Mouse (Mus musculus): ENCODE results near the gene Trpv6. TPM values are rescaled to one million over a fixed set of nuclear protein-coding genes. Genes with fewer than 3 reads are reported as not detected.

Trpv6 gene
- polyA plus RNA-seq (2015; fragmentation: Nextera tagmentation; extraction: Ambion mirVana), result 0.40 and 0.51 TPM in 2 replicates

DNA sequence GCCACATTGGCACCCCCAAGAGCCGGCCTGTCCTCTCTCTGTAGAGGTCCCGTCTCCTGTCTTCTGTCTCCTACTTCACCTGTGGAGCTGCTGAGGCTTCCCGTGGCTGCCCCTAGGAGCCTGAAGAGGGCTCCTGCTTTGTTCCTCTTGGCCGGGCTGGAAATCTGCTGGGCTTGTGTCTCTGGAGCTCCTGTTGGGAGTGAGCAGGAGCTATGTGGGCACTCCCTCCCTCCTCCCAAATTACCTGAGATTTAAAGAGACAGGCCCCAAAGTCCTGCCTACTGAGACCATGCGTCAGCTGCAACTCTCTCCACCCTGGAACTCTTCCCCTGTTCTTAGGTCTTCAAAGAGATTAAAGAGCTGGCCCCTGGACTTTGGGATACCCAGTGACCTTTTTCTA, at the start of gene Trpv6:
Gene Trpv6, minus strand, starts transcription at position 228 of the 400 bp plus-strand sequence.
- Histone ChIP-seq H3K9ac (no peak within 1 kb of the TSS), H3K27me3 (replicated peaks) (no peaks in the 10 kb centered on the region), H3K27ac (no peak within 1 kb of the TSS), H3K9me3 (no peaks in the 10 kb centered on the region), H3K4me3 (replicated peaks) (no peak within 1 kb of the TSS), H3K36me3 (no peaks in the 10 kb centered on the region), H3K4me2 (replicated peaks) (peak within 1 kb of the TSS; percentile 17; the same call in 1 of the 2 replicates), H3K4me1 (replicated peaks) (no peaks in the 10 kb centered on the region)
- ATAC-seq, result peak; percentile 37; the same call in 1 of the 2 replicates
- WGBS, result 17% methylated on average over 5 of the region's 5 CpGs

- no peak overlapping the region for H3K27ac ChIP-seq
- no peaks in the 10 kb centered on the region for H3K36me3 ChIP-seq
- H3K27me3 ChIP-seq (replicated peaks), result no peaks in the 10 kb centered on the region
- H3K9ac ChIP-seq, result no peak overlapping the region
- H3K4me1 ChIP-seq (replicated peaks), result no peaks in the 10 kb centered on the region
- H3K9me3 ChIP-seq, result no peaks in the 10 kb centered on the region
- no peak overlapping the region for H3K4me2 ChIP-seq (replicated peaks)
- no peak for ATAC-seq
- no peak overlapping the region for H3K4me3 ChIP-seq (replicated peaks)
- WGBS, result 72% methylated on average over 3 of the region's 3 CpGs
Observed at GRCm38 (mm10) chr6:41685596-41685995, 49.4 kb upstream of the Trpv6 start.

GRCm38 (mm10) chr6:41684911-41685310, 48.7 kb upstream of the Trpv6 start:
- no peak for ATAC-seq
- Histone ChIP-seq H3K4me2 (replicated peaks) (no peak overlapping the region), H3K36me3 (no peaks in the 10 kb centered on the region), H3K4me3 (replicated peaks) (no peak overlapping the region), H3K9me3 (no peaks in the 10 kb centered on the region), H3K27me3 (replicated peaks) (no peaks in the 10 kb centered on the region), H3K27ac (no peak overlapping the region), H3K9ac (no peak overlapping the region), H3K4me1 (replicated peaks) (no peaks in the 10 kb centered on the region)
- WGBS, result 75% methylated on average over 5 of the region's 5 CpGs

- no peak within 1 kb of the TSS for H3K9ac ChIP-seq
- H3K4me3 ChIP-seq (replicated peaks), result no peak within 1 kb of the TSS
- H3K4me1 ChIP-seq (replicated peaks), result no peaks in the 10 kb centered on the region
- H3K27ac ChIP-seq, result no peak within 1 kb of the TSS
- H3K4me2 ChIP-seq (replicated peaks), result no peak within 1 kb of the TSS
- no peak for ATAC-seq
- no peaks in the 10 kb centered on the region for H3K9me3 ChIP-seq
- 85% methylated on average over 2 of the region's 2 CpGs for WGBS
- no peaks in the 10 kb centered on the region for H3K27me3 ChIP-seq (replicated peaks)
- H3K36me3 ChIP-seq, result no peaks in the 10 kb centered on the region
Observed at GRCm38 (mm10) chr6:41684131-41684530, 47.9 kb upstream of the Trpv6 start, which contains the start of gene Llcfc1. Llcfc1 (plus strand) TSS chr6:41684431.

GRCm38 (mm10) chr6:41681656-41682055, 45.5 kb upstream of the Trpv6 start:
- Histone ChIP-seq H3K27me3 (replicated peaks) (no peaks in the 10 kb centered on the region), H3K4me2 (replicated peaks) (no peak overlapping the region), H3K27ac (no peak overlapping the region), H3K9me3 (no peaks in the 10 kb centered on the region), H3K4me3 (replicated peaks) (no peak overlapping the region), H3K9ac (no peak overlapping the region), H3K36me3 (no peaks in the 10 kb centered on the region), H3K4me1 (replicated peaks) (no peaks in the 10 kb centered on the region)
- no peak for ATAC-seq
- 70% methylated on average over 5 of the region's 5 CpGs for WGBS

GRCm38 (mm10) chr6:41680669-41681068, 44.5 kb upstream of the Trpv6 start, which contains the start of gene Trpv5:
Trpv5 (minus strand) TSS chr6:41680769.
- H3K4me3 ChIP-seq (replicated peaks), result no peak within 1 kb of the TSS
- no peaks in the 10 kb centered on the region for H3K27me3 ChIP-seq (replicated peaks)
- 76% methylated on average over 1 of the region's 1 CpGs for WGBS
- H3K4me2 ChIP-seq (replicated peaks), result no peak within 1 kb of the TSS
- H3K27ac ChIP-seq, result no peak within 1 kb of the TSS
- no peak for ATAC-seq
- H3K36me3 ChIP-seq, result no peaks in the 10 kb centered on the region
- H3K9ac ChIP-seq, result no peak within 1 kb of the TSS
- no peaks in the 10 kb centered on the region for H3K9me3 ChIP-seq
- H3K4me1 ChIP-seq (replicated peaks), result no peaks in the 10 kb centered on the region

DNA sequence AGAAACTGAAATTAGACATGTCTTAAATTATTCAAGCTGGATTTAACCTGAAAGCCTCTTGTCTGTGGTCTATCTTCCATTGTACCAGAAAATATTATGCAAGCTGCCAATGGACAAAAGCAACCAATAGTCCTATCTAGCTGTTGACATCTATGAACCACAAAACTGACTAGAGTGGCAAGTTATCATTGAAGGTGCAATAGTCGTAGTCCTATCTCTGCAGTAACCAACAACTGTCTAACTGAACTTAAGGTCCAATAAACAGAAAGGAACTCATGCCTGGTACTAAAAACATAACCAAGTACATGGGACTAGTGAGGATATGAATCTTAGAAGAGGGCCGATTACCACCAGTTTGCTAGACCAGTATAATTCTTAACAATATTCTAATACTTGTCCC, 40.3 kb upstream of the Trpv6 start:
- WGBS, result 90% methylated on average over 2 of the region's 2 CpGs

DNA sequence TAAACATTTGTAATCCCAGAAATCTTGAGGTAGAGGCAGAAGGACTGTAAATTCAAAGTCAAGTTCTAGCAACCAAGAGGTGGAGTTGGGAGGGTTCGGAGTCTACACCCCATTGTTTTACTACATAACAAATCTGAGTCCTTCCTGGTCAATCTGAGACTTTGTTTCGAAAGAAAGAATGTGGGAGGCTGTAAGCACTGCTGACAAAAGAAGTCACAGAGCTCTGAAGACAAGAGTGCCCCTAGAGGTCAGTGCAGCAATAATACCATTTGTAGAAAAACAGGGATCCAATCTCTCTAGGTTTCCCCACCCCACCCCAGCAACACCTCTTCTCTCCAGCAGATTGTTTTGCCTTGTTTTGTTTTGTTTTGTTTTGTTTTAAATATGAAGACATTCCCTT, 26.1 kb upstream of the Trpv6 start:
- 32% methylated on average over 2 of the region's 2 CpGs for WGBS
- no peak overlapping the region for H3K4me2 ChIP-seq (replicated peaks)
- H3K27me3 ChIP-seq (replicated peaks), result no peaks in the 10 kb centered on the region
- H3K36me3 ChIP-seq, result no peaks in the 10 kb centered on the region
- H3K9ac ChIP-seq, result no peak overlapping the region
- H3K4me3 ChIP-seq (replicated peaks), result no peak overlapping the region
- ATAC-seq, result peak; percentile 66
- H3K9me3 ChIP-seq, result no peaks in the 10 kb centered on the region
- no peaks in the 10 kb centered on the region for H3K4me1 ChIP-seq (replicated peaks)
- H3K27ac ChIP-seq, result no peak overlapping the region

More for the DNA sequence above, 40.3 kb upstream of the Trpv6 start:
- Histone ChIP-seq H3K27ac (no peak overlapping the region), H3K36me3 (no peaks in the 10 kb centered on the region), H3K4me2 (replicated peaks) (no peak overlapping the region), H3K27me3 (replicated peaks) (no peaks in the 10 kb centered on the region), H3K4me1 (replicated peaks) (no peaks in the 10 kb centered on the region), H3K9ac (no peak overlapping the region), H3K4me3 (replicated peaks) (no peak overlapping the region), H3K9me3 (no peaks in the 10 kb centered on the region)
- no peak for ATAC-seq

DNA sequence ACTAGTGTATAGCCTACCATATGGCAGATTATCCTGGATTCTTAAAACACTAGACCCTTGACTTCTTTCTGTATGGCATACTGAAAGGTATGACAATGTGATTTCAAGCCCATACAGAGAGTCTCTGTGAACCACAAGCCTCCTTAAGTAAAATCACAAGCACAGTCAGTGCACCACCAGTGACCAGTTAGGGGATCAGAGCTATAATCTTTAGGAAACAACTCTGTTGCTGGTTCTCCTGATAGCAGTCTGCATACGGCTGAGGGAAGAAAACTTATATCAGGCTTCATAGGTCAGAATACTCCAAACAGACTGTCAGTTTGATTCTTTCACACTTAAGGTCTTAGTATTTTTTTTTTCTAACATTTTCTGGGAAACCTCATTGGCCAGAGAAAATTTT, 22.3 kb upstream of the Trpv6 start:
- Histone ChIP-seq H3K9me3 (no peaks in the 10 kb centered on the region), H3K27me3 (replicated peaks) (no peaks in the 10 kb centered on the region), H3K9ac (no peak overlapping the region), H3K27ac (no peak overlapping the region), H3K4me1 (replicated peaks) (no peaks in the 10 kb centered on the region), H3K4me2 (replicated peaks) (no peak overlapping the region), H3K4me3 (replicated peaks) (no peak overlapping the region), H3K36me3 (no peaks in the 10 kb centered on the region)
- ATAC-seq, result no peak
- WGBS, result 57% methylated on average over 1 of the region's 1 CpGs

GRCm38 (mm10) chr6:41654648-41655047, 18.4 kb upstream of the Trpv6 start:
- Histone ChIP-seq H3K9me3 (no peaks in the 10 kb centered on the region), H3K36me3 (no peaks in the 10 kb centered on the region), H3K9ac (no peak overlapping the region), H3K4me2 (replicated peaks) (no peak overlapping the region), H3K4me3 (replicated peaks) (no peak overlapping the region), H3K27ac (no peak overlapping the region), H3K4me1 (replicated peaks) (no peaks in the 10 kb centered on the region), H3K27me3 (replicated peaks) (no peaks in the 10 kb centered on the region)
- no peak for ATAC-seq
- 84% methylated on average over 8 of the region's 8 CpGs for WGBS

DNA sequence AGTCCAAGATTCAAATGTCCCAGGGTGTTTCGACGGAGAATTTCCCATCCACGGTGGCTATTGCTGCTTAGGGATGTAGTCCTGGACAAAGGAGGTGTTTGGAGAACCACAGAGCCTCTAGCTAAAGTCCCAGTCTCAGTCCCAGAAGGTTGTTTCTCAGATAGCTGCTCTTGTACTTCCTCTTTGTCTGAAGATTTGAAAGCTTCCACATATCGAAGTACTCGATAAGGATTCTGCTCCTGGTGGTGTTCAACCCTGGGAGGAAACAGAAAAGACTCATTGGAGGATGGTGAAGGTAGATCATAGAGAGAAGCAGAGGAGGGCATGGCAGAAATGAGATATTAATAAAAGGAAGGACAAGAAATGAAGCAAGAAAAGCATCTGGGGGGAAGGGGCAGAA, 17.0 kb upstream of the Trpv6 start:
- ATAC-seq, result no peak
- no peak overlapping the region for H3K9ac ChIP-seq
- H3K27ac ChIP-seq, result no peak overlapping the region
- H3K9me3 ChIP-seq, result no peaks in the 10 kb centered on the region
- no peaks in the 10 kb centered on the region for H3K4me1 ChIP-seq (replicated peaks)
- H3K4me3 ChIP-seq (replicated peaks), result no peak overlapping the region
- H3K27me3 ChIP-seq (replicated peaks), result no peaks in the 10 kb centered on the region
- H3K4me2 ChIP-seq (replicated peaks), result no peak overlapping the region
- H3K36me3 ChIP-seq, result no peaks in the 10 kb centered on the region
- WGBS, result 90% methylated on average over 5 of the region's 5 CpGs

DNA sequence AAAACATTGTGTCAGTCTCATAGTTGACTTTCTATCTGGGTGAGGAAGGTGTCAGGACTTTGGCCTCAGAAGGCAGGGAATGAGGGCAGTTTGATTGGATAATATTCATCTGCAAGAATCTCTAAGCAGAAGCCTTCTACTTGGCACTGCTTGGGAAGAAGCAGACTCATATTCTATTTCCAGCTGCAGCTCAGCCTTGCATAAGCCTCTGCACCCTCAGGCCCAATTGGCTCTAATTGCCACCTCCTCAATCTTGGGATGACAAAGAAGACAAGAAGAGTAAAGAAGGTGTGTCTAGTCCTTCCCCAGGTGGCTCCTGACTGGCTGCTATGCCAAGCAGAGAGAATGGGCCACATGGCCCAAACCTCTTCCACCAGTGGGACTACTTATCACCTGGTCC, 10.5 kb upstream of the Trpv6 start:
- Histone ChIP-seq H3K9ac (no peak overlapping the region), H3K4me1 (replicated peaks) (no peaks in the 10 kb centered on the region), H3K27me3 (replicated peaks) (no peaks in the 10 kb centered on the region), H3K9me3 (no peaks in the 10 kb centered on the region), H3K36me3 (no peaks in the 10 kb centered on the region), H3K27ac (no peak overlapping the region), H3K4me2 (replicated peaks) (no peak overlapping the region), H3K4me3 (replicated peaks) (no peak overlapping the region)
- ATAC-seq, result no peak

- H3K4me2 ChIP-seq (replicated peaks), result no peak overlapping the region
- 87% methylated on average over 3 of the region's 3 CpGs for WGBS
- no peaks in the 10 kb centered on the region for H3K4me1 ChIP-seq (replicated peaks)
- no peak for ATAC-seq
- no peaks in the 10 kb centered on the region for H3K9me3 ChIP-seq
- no peak overlapping the region for H3K4me3 ChIP-seq (replicated peaks)
- no peaks in the 10 kb centered on the region for H3K36me3 ChIP-seq
- no peak overlapping the region for H3K27ac ChIP-seq
- H3K27me3 ChIP-seq (replicated peaks), result no peaks in the 10 kb centered on the region
- H3K9ac ChIP-seq, result no peak overlapping the region
Observed at GRCm38 (mm10) chr6:41646220-41646619, 10.0 kb upstream of the Trpv6 start.

All from intestine, embryonic 15.5 days (tissue).